In genomic region chr9:102731044-102731471, GRCm38 (mm10) we compare ENCODE assay signal across 12 mouse cellular contexts. TPM values are rescaled to one million over a fixed set of nuclear protein-coding genes. Genes with fewer than 3 reads are reported as not detected.
DNase-seq lines count a peak whose midpoint lies in the region; ATAC-seq lines count a peak whose summit lies in the region.
"Had no signal": no experiment of that assay in that cellular context is flagged by ENCODE, and none has a peak within 500 bp of the region (broad histone marks: within the 10 kb centered on the region; RNA-seq: fewer than 3 reads in every experiment).

No protein-coding gene starts in this region.

- peaks cover 71% of the 10 kb centered on the region for H3K36me3 ChIP-seq in lung, embryonic 15.5 days
- H3K36me3 ChIP-seq in intestine, embryonic 15.5 days = peaks cover 49% of the 10 kb centered on the region

- 56% methylated on average over 7 of the region's 7 CpGs for WGBS in lung, embryonic 15.5 days
- 75% methylated on average over 7 of the region's 7 CpGs for WGBS in intestine, embryonic 15.5 days

- H3K9me3 ChIP-seq in lung, embryonic 15.5 days = no peaks in the 10 kb centered on the region
- H3K9me3 ChIP-seq in intestine, embryonic 15.5 days = no peaks in the 10 kb centered on the region
- H3K9me3 ChIP-seq: forebrain, embryonic 12.5 days had no signal

- DNase-seq in gastrocnemius, postnatal 10 days = peak; percentile 7
- no peak for DNase-seq in gastrocnemius, postnatal 36 days
- no peak for DNase-seq in lung, postnatal 36 days
- no peak for DNase-seq in frontal cortex, postnatal 10 days (ENCODE audit: low spot score in 2 of 2)
- DNase-seq: cerebellum, adult 18-20 months; heart, postnatal 36 days; left cerebral cortex, postnatal 4 days had no signal

- no peak overlapping the region for H3K9ac ChIP-seq in lung, embryonic 15.5 days
- H3K9ac ChIP-seq in intestine, embryonic 15.5 days = no peak overlapping the region
- H3K9ac ChIP-seq: forebrain, embryonic 12.5 days had no signal

- no peak for ATAC-seq in lung, embryonic 15.5 days (ENCODE audit: borderline replicate concordance, extremely low read depth, low FRiP score, low TSS enrichment)
- no peak for ATAC-seq in intestine, embryonic 15.5 days
- peak; percentile 70 for ATAC-seq in megakaryocyte, adult 5-6 weeks (ENCODE audit: poor library complexity, severe bottlenecking)
- ATAC-seq in erythroblast, adult 5-6 weeks (replicated peaks; ENCODE audit: low FRiP score, poor library complexity, severe bottlenecking) = no peak

- no peak overlapping the region for H3K4me3 ChIP-seq in lung, embryonic 15.5 days
- H3K4me3 ChIP-seq in intestine, embryonic 15.5 days (replicated peaks) = no peak overlapping the region
- H3K4me3 ChIP-seq: forebrain, embryonic 12.5 days had no signal

- H3K27me3 ChIP-seq in lung, embryonic 15.5 days = no peaks in the 10 kb centered on the region
- H3K27me3 ChIP-seq in intestine, embryonic 15.5 days (replicated peaks) = no peaks in the 10 kb centered on the region
- H3K27me3 ChIP-seq: forebrain, embryonic 12.5 days had no signal

- peak overlapping the region; percentile 67; the same call in 1 of the 2 replicates for H3K27ac ChIP-seq in lung, embryonic 15.5 days
- H3K27ac ChIP-seq in intestine, embryonic 15.5 days = 0 out of 2 replicates have a peak overlapping the region, but pooled peaks have one; percentile 32

- intact Hi-C loops in gastrocnemius, postnatal 36 days (cut with DNase I) = no loop called here

- H3K4me1 ChIP-seq in lung, embryonic 15.5 days = peaks cover 72% of the 10 kb centered on the region
- H3K4me1 ChIP-seq in intestine, embryonic 15.5 days (replicated peaks) = peaks cover 28% of the 10 kb centered on the region

- H3K4me2 ChIP-seq in lung, embryonic 15.5 days = no peak overlapping the region
- H3K4me2 ChIP-seq in intestine, embryonic 15.5 days (replicated peaks) = no peak overlapping the region
- H3K4me2 ChIP-seq: forebrain, embryonic 12.5 days had no signal

RNA-seq across cellular contexts. Expression of gene Amotl2, which starts 14.6 kb away (rescaled TPM):
- 10 to 100 TPM; 32.9 to 43.7 TPM for total RNA-seq in gastrocnemius, postnatal 10 days (2021)
- 10 to 100 TPM; 12.0 to 20.5 TPM for total RNA-seq in gastrocnemius, postnatal 36 days (2021)
- 45.5 and 47.0 TPM in 2 replicates for polyA plus RNA-seq in lung, embryonic 15.5 days (2015; fragmentation: Nextera tagmentation; extraction: Ambion mirVana)
- 31.8 and 32.9 TPM in 2 replicates for polyA plus RNA-seq in intestine, embryonic 15.5 days (2015; fragmentation: Nextera tagmentation; extraction: Ambion mirVana)
- total RNA-seq in megakaryocyte, adult 5-6 weeks (2015) = 1.3 and 1.7 TPM in 2 replicates
- 1.1 and 2.8 TPM in 2 replicates for total RNA-seq in megakaryocyte, adult 5-6 weeks (2017)
- 0.19 and 0.63 TPM in 2 replicates for total RNA-seq in erythroblast, adult 5-6 weeks (2015; ENCODE audit: low replicate concordance)
- total RNA-seq in erythroblast, adult 5-6 weeks (2017; ENCODE audit: low replicate concordance) = 2.5 and 3.7 TPM in 2 replicates
